Mouse (Mus musculus): ENCODE results near the gene Dpm3. TPM values are rescaled to one million over a fixed set of nuclear protein-coding genes. Genes with fewer than 3 reads are reported as not detected.

The Dpm3 gene
- total and polyA plus RNA-seq, 3 experiments: 13.5 to 178 (median 47.7) TPM

- no peak for ATAC-seq (ENCODE audit: extremely low read depth, insufficient number of reproducible peaks, low FRiP score, poor library complexity, severe bottlenecking)
- Histone ChIP-seq H3K27me3 (ENCODE audit: insufficient read depth, low read length) (peaks cover 38% of the 10 kb centered on the region), H3K4me1 (ENCODE audit: insufficient read depth, low read depth, low read length) (no peaks in the 10 kb centered on the region), H3K9me3 (replicated peaks) (no peaks in the 10 kb centered on the region), H3K4me3 (ENCODE audit: low read depth, low read length) (no peak overlapping the region), H3K36me3 (replicated peaks) (no peaks in the 10 kb centered on the region)
- TF ChIP-seq GATA1 (IDR thresholded peaks at IDR 0.05; ENCODE audit: borderline replicate concordance, low read length): no peak
- TF ChIP-seq TAL1 (conservative IDR thresholded peaks at IDR 0.05; ENCODE audit: low read depth, low read length): no peak
- TF ChIP-seq GATA2 (IDR thresholded peaks at IDR 0.05; ENCODE audit: borderline replicate concordance, low read depth, low read length): no peak
- TF ChIP-seq CTCF (IDR thresholded peaks at IDR 0.05; ENCODE audit: low read depth, low read length): no peak
- TF ChIP-seq POLR2AphosphoS5 (IDR thresholded peaks at IDR 0.05; ENCODE audit: insufficient replicate concordance, low read depth, low read length): no peak
- no peak for DNase-seq (ENCODE audit: low spot score)
Observed at GRCm38 (mm10) chr3:89299499-89299898, 40.3 kb downstream of the Dpm3 start.

GRCm38 (mm10) chr3:89300071-89300470 is 40.9 kb downstream of the Dpm3 start:
- Histone ChIP-seq H3K36me3 (replicated peaks) (no peaks in the 10 kb centered on the region), H3K27me3 (ENCODE audit: insufficient read depth, low read length) (peaks cover 41% of the 10 kb centered on the region), H3K4me3 (ENCODE audit: low read depth, low read length) (no peak overlapping the region), H3K4me1 (ENCODE audit: insufficient read depth, low read depth, low read length) (no peaks in the 10 kb centered on the region), H3K9me3 (replicated peaks) (no peaks in the 10 kb centered on the region)
- no peak for ATAC-seq (ENCODE audit: extremely low read depth, insufficient number of reproducible peaks, low FRiP score, poor library complexity, severe bottlenecking)
- TF ChIP-seq GATA1 (IDR thresholded peaks at IDR 0.05; ENCODE audit: borderline replicate concordance, low read length): no peak
- TF ChIP-seq CTCF (IDR thresholded peaks at IDR 0.05; ENCODE audit: low read depth, low read length): no peak
- TF ChIP-seq GATA2 (IDR thresholded peaks at IDR 0.05; ENCODE audit: borderline replicate concordance, low read depth, low read length): no peak
- no peak for TF ChIP-seq TAL1 (conservative IDR thresholded peaks at IDR 0.05; ENCODE audit: low read depth, low read length)
- TF ChIP-seq POLR2AphosphoS5 (IDR thresholded peaks at IDR 0.05; ENCODE audit: insufficient replicate concordance, low read depth, low read length): no peak
- no peak for DNase-seq (ENCODE audit: low spot score)

GRCm38 (mm10) chr3:89300514-89300913 is 41.4 kb downstream of the Dpm3 start:
- TF ChIP-seq TAL1 (conservative IDR thresholded peaks at IDR 0.05; ENCODE audit: low read depth, low read length): no peak
- no peak for TF ChIP-seq POLR2AphosphoS5 (IDR thresholded peaks at IDR 0.05; ENCODE audit: insufficient replicate concordance, low read depth, low read length)
- TF ChIP-seq GATA1 (IDR thresholded peaks at IDR 0.05; ENCODE audit: borderline replicate concordance, low read length): no peak
- no peak for TF ChIP-seq CTCF (IDR thresholded peaks at IDR 0.05; ENCODE audit: low read depth, low read length)
- no peak for TF ChIP-seq GATA2 (IDR thresholded peaks at IDR 0.05; ENCODE audit: borderline replicate concordance, low read depth, low read length)
- no peak overlapping the region for H3K4me3 ChIP-seq (ENCODE audit: low read depth, low read length)
- DNase-seq (ENCODE audit: low spot score): no peak
- peaks cover 43% of the 10 kb centered on the region for H3K27me3 ChIP-seq (ENCODE audit: insufficient read depth, low read length)
- no peak for ATAC-seq (ENCODE audit: extremely low read depth, insufficient number of reproducible peaks, low FRiP score, poor library complexity, severe bottlenecking)
- no peaks in the 10 kb centered on the region for H3K4me1 ChIP-seq (ENCODE audit: insufficient read depth, low read depth, low read length)
- H3K9me3 ChIP-seq (replicated peaks): no peaks in the 10 kb centered on the region
- H3K36me3 ChIP-seq (replicated peaks): no peaks in the 10 kb centered on the region

GRCm38 (mm10) chr3:89304440-89304839 is 45.3 kb downstream of the Dpm3 start:
- no peaks in the 10 kb centered on the region for H3K36me3 ChIP-seq (replicated peaks)
- no peaks in the 10 kb centered on the region for H3K9me3 ChIP-seq (replicated peaks)
- no peak for TF ChIP-seq POLR2AphosphoS5 (IDR thresholded peaks at IDR 0.05; ENCODE audit: insufficient replicate concordance, low read depth, low read length)
- no peak for TF ChIP-seq TAL1 (conservative IDR thresholded peaks at IDR 0.05; ENCODE audit: low read depth, low read length)
- no peak for TF ChIP-seq GATA2 (IDR thresholded peaks at IDR 0.05; ENCODE audit: borderline replicate concordance, low read depth, low read length)
- no peak for TF ChIP-seq GATA1 (IDR thresholded peaks at IDR 0.05; ENCODE audit: borderline replicate concordance, low read length)
- TF ChIP-seq CTCF (IDR thresholded peaks at IDR 0.05; ENCODE audit: low read depth, low read length): no peak
- ATAC-seq (ENCODE audit: extremely low read depth, insufficient number of reproducible peaks, low FRiP score, poor library complexity, severe bottlenecking) (no peak), DNase-seq (ENCODE audit: low spot score) (no peak)
- no peak overlapping the region for H3K4me3 ChIP-seq (ENCODE audit: low read depth, low read length)
- no peaks in the 10 kb centered on the region for H3K4me1 ChIP-seq (ENCODE audit: insufficient read depth, low read depth, low read length)
- H3K27me3 ChIP-seq (ENCODE audit: insufficient read depth, low read length): peaks cover 45% of the 10 kb centered on the region

GRCm38 (mm10) chr3:89305105-89305504 is 45.9 kb downstream of the Dpm3 start:
- H3K27me3 ChIP-seq (ENCODE audit: insufficient read depth, low read length): peaks cover 41% of the 10 kb centered on the region
- H3K4me3 ChIP-seq (ENCODE audit: low read depth, low read length): no peak overlapping the region
- TF ChIP-seq GATA2 (IDR thresholded peaks at IDR 0.05; ENCODE audit: borderline replicate concordance, low read depth, low read length) (no peak), POLR2AphosphoS5 (IDR thresholded peaks at IDR 0.05; ENCODE audit: insufficient replicate concordance, low read depth, low read length) (no peak), CTCF (IDR thresholded peaks at IDR 0.05; ENCODE audit: low read depth, low read length) (no peak), TAL1 (conservative IDR thresholded peaks at IDR 0.05; ENCODE audit: low read depth, low read length) (no peak), GATA1 (IDR thresholded peaks at IDR 0.05; ENCODE audit: borderline replicate concordance, low read length) (no peak)
- no peak for ATAC-seq (ENCODE audit: extremely low read depth, insufficient number of reproducible peaks, low FRiP score, poor library complexity, severe bottlenecking)
- no peaks in the 10 kb centered on the region for H3K36me3 ChIP-seq (replicated peaks)
- H3K4me1 ChIP-seq (ENCODE audit: insufficient read depth, low read depth, low read length): no peaks in the 10 kb centered on the region
- no peaks in the 10 kb centered on the region for H3K9me3 ChIP-seq (replicated peaks)
- no peak for DNase-seq (ENCODE audit: low spot score)

- Histone ChIP-seq H3K4me1 (ENCODE audit: insufficient read depth, low read depth, low read length) (no peaks in the 10 kb centered on the region), H3K36me3 (replicated peaks) (no peaks in the 10 kb centered on the region), H3K4me3 (ENCODE audit: low read depth, low read length) (no peak overlapping the region), H3K9me3 (replicated peaks) (no peaks in the 10 kb centered on the region), H3K27me3 (ENCODE audit: insufficient read depth, low read length) (peaks cover 40% of the 10 kb centered on the region)
- no peak for ATAC-seq (ENCODE audit: extremely low read depth, insufficient number of reproducible peaks, low FRiP score, poor library complexity, severe bottlenecking)
- no peak for TF ChIP-seq POLR2AphosphoS5 (IDR thresholded peaks at IDR 0.05; ENCODE audit: insufficient replicate concordance, low read depth, low read length)
- TF ChIP-seq TAL1 (conservative IDR thresholded peaks at IDR 0.05; ENCODE audit: low read depth, low read length): no peak
- no peak for DNase-seq (ENCODE audit: low spot score)
Observed at GRCm38 (mm10) chr3:89305551-89306325, 46.6 kb downstream of the Dpm3 start.
